Mouse (Mus musculus): ENCODE measurements at regions not wholly inside any gene's neighbourhood (a gene's known extent, or its start where the extent isn't known, plus 50 kb on each side); places are given as distances from the start of the nearest gene placed in this dataset.

- no peak for DNase-seq (ENCODE audit: low spot score)
Observed at GRCm38 (mm10) chr8:126810516-126810915, 135.1 kb downstream of the Tomm20 start.

- DNase-seq (ENCODE audit: low spot score): no peak
Observed at GRCm38 (mm10) chr8:126809321-126809720, 136.3 kb downstream of the Tomm20 start.

- no peak for DNase-seq (ENCODE audit: low spot score)
Observed at GRCm38 (mm10) chr8:126808496-126808895, 137.1 kb downstream of the Tomm20 start.

GRCm38 (mm10) chr8:126807171-126807768 is 138.4 kb downstream of the Tomm20 start:
- no peak for DNase-seq (ENCODE audit: low spot score)

- DNase-seq (ENCODE audit: low spot score): no peak
Observed at GRCm38 (mm10) chr8:126806591-126806990, 139.1 kb downstream of the Tomm20 start.

- no peak for DNase-seq (ENCODE audit: low spot score)
Observed at GRCm38 (mm10) chr8:126806181-126806560, 139.5 kb downstream of the Tomm20 start.

GRCm38 (mm10) chr8:126805365-126806180 is 140.1 kb downstream of the Tomm20 start:
- DNase-seq (ENCODE audit: low spot score): no peak

- no peak for DNase-seq (ENCODE audit: low spot score)
Observed at GRCm38 (mm10) chr8:126804115-126804514, 141.5 kb downstream of the Tomm20 start.

GRCm38 (mm10) chr8:126802641-126803040 is 143.0 kb downstream of the Tomm20 start:
- no peak for DNase-seq (ENCODE audit: low spot score)

GRCm38 (mm10) chr8:126800976-126801375 is 144.7 kb downstream of the Tomm20 start:
- DNase-seq (ENCODE audit: low spot score): no peak

- DNase-seq (ENCODE audit: low spot score): no peak
Observed at GRCm38 (mm10) chr8:126797571-126798334, 147.9 kb downstream of the Tomm20 start.

- DNase-seq (ENCODE audit: low spot score): no peak
Observed at GRCm38 (mm10) chr8:126793657-126794056, 152.0 kb downstream of the Tomm20 start.

GRCm38 (mm10) chr8:126791069-126791468 is 154.6 kb downstream of the Tomm20 start:
- no peak for DNase-seq (ENCODE audit: low spot score)

GRCm38 (mm10) chr8:126790214-126790613 is 155.4 kb downstream of the Tomm20 start:
- no peak for DNase-seq (ENCODE audit: low spot score)

GRCm38 (mm10) chr8:126789076-126789475 is 156.6 kb downstream of the Tomm20 start:
- DNase-seq (ENCODE audit: low spot score): no peak

- DNase-seq (ENCODE audit: low spot score): no peak
Observed at GRCm38 (mm10) chr8:126788669-126789068, 157.0 kb downstream of the Tomm20 start.

GRCm38 (mm10) chr8:126787398-126787797 is 158.2 kb downstream of the Tomm20 start:
- DNase-seq (ENCODE audit: low spot score): no peak

- no peak for DNase-seq (ENCODE audit: low spot score)
Observed at GRCm38 (mm10) chr8:126785211-126785610, 160.4 kb downstream of the Tomm20 start.

GRCm38 (mm10) chr8:126784604-126785003 is 161.0 kb downstream of the Tomm20 start:
- DNase-seq (ENCODE audit: low spot score): no peak

- DNase-seq (ENCODE audit: low spot score): no peak
Observed at GRCm38 (mm10) chr8:126783703-126784440, 161.8 kb downstream of the Tomm20 start.

GRCm38 (mm10) chr8:126778673-126779072 is 167.0 kb downstream of the Tomm20 start:
- DNase-seq (ENCODE audit: low spot score): no peak

- DNase-seq (ENCODE audit: low spot score): no peak
Observed at GRCm38 (mm10) chr8:126778131-126778530, 167.5 kb downstream of the Tomm20 start.

All from retina, embryonic 14.5 days (tissue).